Mouse (Mus musculus): ENCODE measurements around the gene Ttc37.

DNA sequence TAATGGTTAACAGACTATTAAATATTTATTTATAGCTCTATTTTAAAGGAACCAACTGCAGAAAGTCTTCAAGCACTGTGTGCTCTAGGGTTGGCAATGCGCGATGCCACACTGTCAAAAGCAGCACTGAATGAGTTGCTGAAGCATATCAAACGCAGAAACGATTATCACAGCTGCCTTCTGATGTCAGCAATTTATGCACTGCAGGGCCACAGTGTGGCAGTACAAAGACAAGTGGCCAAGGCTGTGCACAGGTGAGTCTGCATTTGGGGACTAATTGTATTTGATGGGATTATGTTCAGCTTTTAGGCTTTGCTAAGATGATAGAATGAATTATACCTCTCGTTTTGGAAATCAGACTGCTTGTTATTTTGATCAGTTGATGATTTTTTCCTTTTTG is 51.9 kb downstream of the Ttc37 start:
- no peak for TF ChIP-seq POLR2A (IDR thresholded peaks at IDR 0.05; ENCODE audit: low read depth, low read length)
- TF ChIP-seq CTCF (IDR thresholded peaks at IDR 0.05; ENCODE audit: borderline replicate concordance, insufficient read depth, low read length) = no peak
